Mouse (Mus musculus) neural tube, embryonic 11.5 days (tissue): ENCODE measurements around the gene Cct3. TPM values are rescaled to one million over a fixed set of nuclear protein-coding genes. Genes with fewer than 3 reads are reported as not detected.
"Not testable (repeated sequence)": the region's sequence is repeated elsewhere in the genome, so short reads cannot be mapped to it uniquely, and the experiment has no call there.

Source experiments
- ATAC-seq: fragments of 200-750 bp; cut with Nextera tagmentation; 2 replicates; pipeline ENCODE4 v1.8.0; 2017; ENCODE audit warnings: moderate number of reproducible peaks, mild to moderate bottlenecking, moderate TSS enrichment, moderate library complexity; ENCODE audit not compliant: insufficient read depth, low FRiP score, low TSS enrichment
- DNase-seq: peaks from one replicate; pipeline ENCODE4 v3.0.0-alpha.2; 2015; ENCODE audit warnings: low spot score
- H3K27ac ChIP-seq: fragments of 300-500 bp; sonication (generic); 2 replicates; pipeline ENCODE4 v1.5.1; 2014; ENCODE audit warnings: low read depth, mild to moderate bottlenecking, low read length
- H3K27me3 ChIP-seq: fragments of 300-500 bp; sonication (generic); 2 replicates; pipeline ENCODE4 v1.6.1; 2014; ENCODE audit warnings: mild to moderate bottlenecking, low read length, mixed read lengths; ENCODE audit not compliant: control insufficient read depth, insufficient read depth
- H3K36me3 ChIP-seq: fragments of 300-500 bp; sonication (generic); 2 replicates; pipeline ENCODE4 v1.6.1; 2014; ENCODE audit warnings: mild to moderate bottlenecking, low read length, moderate library complexity, mixed read lengths; ENCODE audit not compliant: control insufficient read depth, insufficient read depth
- H3K4me1 ChIP-seq: fragments of 300-500 bp; sonication (generic); 2 replicates; pipeline ENCODE4 v1.6.1; 2014; ENCODE audit warnings: low read length, mixed read lengths; ENCODE audit not compliant: control insufficient read depth, insufficient read depth
- H3K4me2 ChIP-seq: fragments of 300-500 bp; sonication (generic); 2 replicates; pipeline ENCODE4 v1.6.1; 2014; ENCODE audit warnings: low read depth, mild to moderate bottlenecking, moderate library complexity
- H3K4me3 ChIP-seq: fragments of 300-500 bp; sonication (generic); 2 replicates; pipeline ENCODE4 v1.5.1; 2014; ENCODE audit warnings: low read depth, low read length
- H3K9ac ChIP-seq: fragments of 300-500 bp; sonication (generic); 2 replicates; pipeline ENCODE4 v1.6.1; 2014; ENCODE audit warnings: mild to moderate bottlenecking, low read length
- H3K9me3 ChIP-seq: fragments of 300-500 bp; sonication (generic); 2 replicates; pipeline ENCODE4 v1.6.1; 2016; ENCODE audit warnings: low read length; ENCODE audit not compliant: control insufficient read depth
- WGBS: fragments of 180-500 bp; shearing (Covaris S2); extraction: QIAGEN DNeasy Blood & Tissue Kit; methylation state at CpG from one replicate; pipeline ENCODE4 v1.1.7; 2014; 5-methylcytosine and 5-hydroxymethylcytosine counted together
- polyA plus RNA-seq: library from polyadenylated mRNA; unstranded; fragments of >200 nt; fragmentation: Nextera tagmentation; extraction: Ambion mirVana; gene quantifications from 2 replicates; pipeline ENCODE4 v1.2.1, GENCODE M21; 2014

The Cct3 gene
- polyA plus RNA-seq, 1 experiment from 2014 or later: 768 TPM

GRCm38 (mm10) chr3:88361096-88361495 lies 64.2 kb downstream of the Cct3 start:
- Histone ChIP-seq H3K4me1 (no peaks in the 10 kb centered on the region), H3K27ac (no peak overlapping the region), H3K36me3 (peaks cover 34% of the 10 kb centered on the region), H3K9ac (no peak overlapping the region), H3K9me3 (no peaks in the 10 kb centered on the region), H3K4me3 (no peak overlapping the region), H3K4me2 (no peak overlapping the region), H3K27me3 (peaks cover 15% of the 10 kb centered on the region)
- WGBS: 84% methylated on average over 6 of the region's 6 CpGs
- peak; percentile 10 for DNase-seq
- ATAC-seq: no peak

- H3K4me3 ChIP-seq: no peak overlapping the region
- no peaks in the 10 kb centered on the region for H3K4me1 ChIP-seq
- peaks cover 27% of the 10 kb centered on the region for H3K36me3 ChIP-seq
- DNase-seq (peak; percentile 6), ATAC-seq (no peak)
- no peak overlapping the region for H3K9ac ChIP-seq
- peaks cover 15% of the 10 kb centered on the region for H3K27me3 ChIP-seq
- 86% methylated on average over 2 of the region's 2 CpGs for WGBS
- H3K4me2 ChIP-seq: no peak overlapping the region
- H3K27ac ChIP-seq: no peak overlapping the region
- H3K9me3 ChIP-seq: no peaks in the 10 kb centered on the region
These were observed 64.8 kb downstream of the Cct3 start for GRCm38 (mm10) chr3:88361612-88362313.

DNA sequence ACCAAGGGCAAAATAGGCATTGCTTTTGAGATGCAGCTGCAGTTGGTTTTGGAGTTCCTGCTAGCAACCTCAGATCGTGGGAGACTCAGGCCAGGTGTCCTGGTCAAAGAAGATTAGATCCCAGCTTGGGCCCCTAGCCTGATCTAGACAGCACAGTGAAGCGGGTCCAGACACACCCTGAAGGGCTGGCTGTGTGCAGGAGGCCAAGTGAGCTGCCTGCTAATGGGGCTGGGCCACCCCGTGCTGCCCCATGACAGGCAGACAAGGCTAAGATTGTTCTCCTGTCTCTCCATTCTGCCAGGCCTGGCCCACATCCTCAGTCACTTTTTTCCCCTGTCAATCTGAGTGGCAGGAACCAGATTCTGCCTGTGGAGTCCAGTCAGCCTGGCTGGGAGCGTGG lies 66.8 kb downstream of the Cct3 start:
- Histone ChIP-seq H3K27me3 (peaks cover 15% of the 10 kb centered on the region), H3K4me1 (no peaks in the 10 kb centered on the region), H3K27ac (no peak overlapping the region), H3K9ac (no peak overlapping the region), H3K4me2 (no peak overlapping the region), H3K36me3 (peaks cover 18% of the 10 kb centered on the region), H3K9me3 (no peaks in the 10 kb centered on the region), H3K4me3 (no peak overlapping the region)
- 70% methylated on average over 4 of the region's 4 CpGs for WGBS
- DNase-seq: no peak
- no peak for ATAC-seq

DNA sequence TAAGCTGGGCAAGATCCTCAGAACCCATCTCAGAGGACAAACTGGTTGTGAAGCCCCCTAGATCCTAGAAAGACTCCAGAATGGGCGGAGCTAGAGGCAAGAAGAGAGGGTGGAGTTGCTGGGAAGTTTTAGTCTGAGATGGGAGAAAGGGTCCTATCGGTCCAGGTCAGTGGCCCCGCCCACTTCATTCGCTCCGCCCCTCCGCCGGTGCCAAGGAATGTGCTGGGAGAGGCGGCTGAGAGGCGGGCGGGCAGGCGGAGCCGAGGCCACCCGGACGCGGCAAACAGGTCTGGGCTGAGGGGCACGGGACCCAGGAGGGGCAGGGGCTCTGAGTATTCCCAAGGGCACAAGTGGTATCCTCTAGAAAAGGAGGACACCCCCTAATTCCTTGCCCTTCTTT lies 67.4 kb downstream of the Cct3 start, which contains the start of gene Paqr6:
Gene Paqr6, plus strand, starts transcription at position 248 of the 400 bp plus-strand sequence.
- no peak within 1 kb of the TSS for H3K9ac ChIP-seq
- WGBS: under 1% methylated on average over 14 of the region's 16 CpGs
- no peak within 1 kb of the TSS for H3K27ac ChIP-seq
- peaks cover 14% of the 10 kb centered on the region for H3K36me3 ChIP-seq
- ATAC-seq (no peak), DNase-seq (peak; percentile 48)
- H3K4me1 ChIP-seq: no peaks in the 10 kb centered on the region
- H3K4me2 ChIP-seq: no peak within 1 kb of the TSS
- H3K4me3 ChIP-seq: no peak within 1 kb of the TSS
- no peaks in the 10 kb centered on the region for H3K9me3 ChIP-seq
- H3K27me3 ChIP-seq: peaks cover 15% of the 10 kb centered on the region

DNA sequence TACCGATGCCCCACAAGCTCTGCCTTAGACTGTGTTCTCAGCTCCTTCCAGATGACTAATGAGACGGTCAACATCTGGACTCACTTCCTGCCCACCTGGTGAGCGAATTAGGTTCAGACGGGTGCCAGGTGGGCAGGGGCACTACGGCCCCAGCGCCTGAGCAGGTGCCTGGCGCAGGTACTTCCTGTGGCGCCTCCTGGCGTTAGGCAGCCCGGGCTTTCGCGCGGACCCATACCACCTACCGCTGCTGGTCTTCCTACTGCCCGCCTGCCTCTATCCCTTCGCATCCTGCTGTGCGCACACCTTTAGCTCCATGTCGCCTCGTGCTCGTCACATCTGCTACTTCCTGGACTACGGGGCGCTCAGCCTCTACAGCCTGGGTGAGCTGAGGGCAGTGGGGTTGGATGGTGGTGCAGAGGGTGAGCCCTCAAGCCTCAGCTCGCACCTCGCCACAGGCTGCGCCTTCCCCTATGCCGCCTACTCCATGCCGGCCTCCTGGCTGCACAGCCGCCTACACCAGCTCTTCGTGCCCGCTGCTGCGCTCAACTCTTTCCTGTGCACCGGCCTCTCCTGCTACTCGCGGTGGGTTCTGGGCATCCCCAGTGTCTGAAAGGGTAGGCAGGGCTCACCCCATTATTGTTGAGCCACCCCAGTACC lies 68.9 kb downstream of the Cct3 start:
- 34% methylated on average over 34 of the region's 34 CpGs for WGBS
- Histone ChIP-seq H3K27me3 (peaks cover 15% of the 10 kb centered on the region), H3K4me1 (no peaks in the 10 kb centered on the region), H3K9ac (no peak overlapping the region), H3K9me3 (no peaks in the 10 kb centered on the region; the same call in 1 of the 2 replicates), H3K27ac (no peak overlapping the region), H3K36me3 (peaks cover 9% of the 10 kb centered on the region), H3K4me3 (no peak overlapping the region), H3K4me2 (no peak overlapping the region)
- 0 out of 2 replicates have a peak, but pooled peaks have one; percentile 4 for ATAC-seq
- DNase-seq: no peak

DNA sequence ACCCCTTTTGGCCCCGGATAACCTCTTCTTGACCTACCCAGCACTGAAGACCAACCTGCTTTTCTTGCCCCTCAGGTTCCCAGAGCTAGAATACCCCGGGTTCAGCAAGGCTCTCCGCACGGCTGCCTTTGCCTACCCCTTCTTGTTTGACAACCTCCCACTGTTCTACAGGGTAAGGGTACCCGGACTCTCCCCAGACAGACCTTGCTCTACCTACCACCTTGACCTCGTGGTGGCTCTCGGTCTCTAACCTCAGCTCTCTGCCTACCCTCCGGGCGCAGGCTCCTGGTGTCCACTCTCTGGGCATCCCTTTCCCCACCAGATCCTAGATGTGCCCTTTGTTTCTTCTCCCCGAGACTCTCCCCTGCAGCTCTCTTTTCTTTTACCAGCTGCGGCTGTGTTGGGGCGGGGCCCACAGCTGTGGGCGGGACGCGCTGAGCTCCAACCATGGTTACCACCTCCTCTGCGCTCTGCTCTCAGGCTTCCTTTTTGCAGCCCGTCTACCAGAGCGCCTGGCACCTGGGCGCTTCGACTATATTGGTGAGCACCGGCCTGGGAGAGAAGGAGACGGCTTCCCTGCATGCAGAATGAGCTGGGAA lies 70.0 kb downstream of the Cct3 start:
- not testable (repeated sequence) for H3K36me3 ChIP-seq, H3K9ac ChIP-seq, H3K27ac ChIP-seq, H3K4me1 ChIP-seq, H3K9me3 ChIP-seq, H3K4me3 ChIP-seq
- Histone ChIP-seq H3K27me3 (peaks cover 15% of the 10 kb centered on the region), H3K4me2 (peak overlapping the region; percentile 13; the same call in 1 of the 2 replicates)
- 3% methylated on average over 18 of the region's 22 CpGs for WGBS
- ATAC-seq (peak; percentile 79), DNase-seq (peak; percentile 63)

GRCm38 (mm10) chr3:88367517-88367916 lies 70.6 kb downstream of the Cct3 start:
- not testable (repeated sequence) for DNase-seq, H3K4me3 ChIP-seq, H3K36me3 ChIP-seq, H3K4me1 ChIP-seq, H3K4me2 ChIP-seq, H3K9me3 ChIP-seq, H3K9ac ChIP-seq, ATAC-seq, H3K27ac ChIP-seq
- WGBS: 48% methylated on average over 3 of the region's 7 CpGs
- peaks cover 15% of the 10 kb centered on the region for H3K27me3 ChIP-seq

- not testable (repeated sequence) for ATAC-seq, H3K9ac ChIP-seq, H3K4me1 ChIP-seq, DNase-seq, H3K9me3 ChIP-seq, H3K4me3 ChIP-seq, H3K4me2 ChIP-seq, H3K36me3 ChIP-seq, H3K27ac ChIP-seq
- WGBS: 93% methylated on average over 7 of the region's 7 CpGs
- peaks cover 15% of the 10 kb centered on the region for H3K27me3 ChIP-seq
These were observed 71.6 kb downstream of the Cct3 start for GRCm38 (mm10) chr3:88368511-88368910.
